Mouse (Mus musculus): Measurements from ENCODE around the gene Lhfpl2.

- TF ChIP-seq CTCF (IDR thresholded peaks at IDR 0.05; ENCODE audit: insufficient read depth, low read depth, low read length): no peak
- TF ChIP-seq POLR2A (IDR thresholded peaks at IDR 0.05; ENCODE audit: insufficient read depth, low read depth, low read length): no peak
Measured at GRCm38 (mm10) chr13:94115476-94115875, 57.9 kb downstream of the Lhfpl2 start.
